Mouse (Mus musculus) adrenal gland, adult 18-20 months (tissue): ENCODE data around the gene Acad9. TPM values are rescaled to one million over a fixed set of nuclear protein-coding genes. Genes with fewer than 3 reads are reported as not detected.

Experiments
- DNase-seq, 2 experiments: peaks; one replicate each; pipeline ENCODE4 v3.0.0; 2021 to 2022; ENCODE audit warnings: low spot score in 2 of 2
- long read RNA-seq, 2 experiments: library from polyadenylated mRNA; stranded (forward); transcript quantifications; one replicate each; pipeline ENCODE4 v2.0.0; 2021
- total RNA-seq, 2 experiments: library from RNA; stranded (reverse); gene quantifications; 1 replicate in 1 of 2; 2 replicates in 1 of 2; pipeline ENCODE4 v1.2.3; 2021

The Acad9 gene
- total RNA-seq = 10 to 100 TPM; 38.9 to 46.9 TPM
- long read RNA-seq, experiment 1, transcript Acad9-201 (18 exons, 3,930 nt) = major isoform, 63 of 66 reads
- long read RNA-seq, experiment 1, partial matches to known transcripts = 0 of 66 reads
- long read RNA-seq, experiment 1, other reads (novel, unspliced or antisense) = 2 of 66 reads
- long read RNA-seq, experiment 2, transcript Acad9-201 (18 exons, 3,930 nt) = major isoform, 183 of 199 reads
- long read RNA-seq, experiment 2, partial matches to known transcripts = 2 of 199 reads
- long read RNA-seq, experiment 2, other reads (novel, unspliced or antisense) = 14 of 199 reads

- DNase-seq = peak; percentile 93
Observed at GRCm38 (mm10) chr3:36065843-36066651, at the start of gene Acad9. Gene Acad9, plus strand, starts transcription at chr3:36065979.

DNA sequence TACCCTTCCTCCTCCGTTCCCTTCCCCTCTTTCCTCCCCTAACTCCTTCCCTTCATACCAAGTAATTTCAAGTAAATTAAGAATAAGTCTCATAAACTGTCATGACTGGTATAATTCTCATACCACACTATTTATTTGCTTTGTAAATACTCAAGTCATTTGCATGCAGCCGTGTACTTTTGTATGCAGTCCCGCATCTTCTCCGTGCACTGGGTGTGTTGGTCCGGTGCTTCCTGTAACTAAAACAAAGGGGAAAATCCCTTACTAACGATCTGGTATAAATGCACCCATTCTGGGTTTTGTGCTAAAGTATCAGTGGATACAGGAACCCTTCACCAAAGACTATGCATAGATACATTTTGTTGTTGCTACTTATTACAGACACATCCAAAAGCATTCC lies 40.0 kb upstream of the Acad9 start:
- no peak for DNase-seq

DNA sequence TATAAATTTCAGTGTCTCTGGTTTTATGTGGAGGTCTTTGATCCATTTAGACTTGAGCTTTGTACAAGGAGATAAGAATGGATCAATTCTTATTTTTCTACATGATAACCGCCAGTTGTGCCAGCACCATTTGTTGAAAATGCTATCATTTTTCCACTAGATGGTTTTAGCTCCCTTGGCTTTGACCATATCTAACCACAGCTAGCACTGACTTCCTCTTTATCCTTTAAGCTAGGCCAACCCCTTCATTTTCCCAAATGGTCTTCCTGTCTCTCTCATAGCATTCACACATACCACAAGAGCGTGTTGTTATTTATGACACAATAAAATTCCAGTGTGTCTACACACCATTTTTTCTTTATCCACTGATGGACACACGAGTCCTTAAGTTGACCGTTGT lies 35.8 kb upstream of the Acad9 start:
- DNase-seq = no peak

DNA sequence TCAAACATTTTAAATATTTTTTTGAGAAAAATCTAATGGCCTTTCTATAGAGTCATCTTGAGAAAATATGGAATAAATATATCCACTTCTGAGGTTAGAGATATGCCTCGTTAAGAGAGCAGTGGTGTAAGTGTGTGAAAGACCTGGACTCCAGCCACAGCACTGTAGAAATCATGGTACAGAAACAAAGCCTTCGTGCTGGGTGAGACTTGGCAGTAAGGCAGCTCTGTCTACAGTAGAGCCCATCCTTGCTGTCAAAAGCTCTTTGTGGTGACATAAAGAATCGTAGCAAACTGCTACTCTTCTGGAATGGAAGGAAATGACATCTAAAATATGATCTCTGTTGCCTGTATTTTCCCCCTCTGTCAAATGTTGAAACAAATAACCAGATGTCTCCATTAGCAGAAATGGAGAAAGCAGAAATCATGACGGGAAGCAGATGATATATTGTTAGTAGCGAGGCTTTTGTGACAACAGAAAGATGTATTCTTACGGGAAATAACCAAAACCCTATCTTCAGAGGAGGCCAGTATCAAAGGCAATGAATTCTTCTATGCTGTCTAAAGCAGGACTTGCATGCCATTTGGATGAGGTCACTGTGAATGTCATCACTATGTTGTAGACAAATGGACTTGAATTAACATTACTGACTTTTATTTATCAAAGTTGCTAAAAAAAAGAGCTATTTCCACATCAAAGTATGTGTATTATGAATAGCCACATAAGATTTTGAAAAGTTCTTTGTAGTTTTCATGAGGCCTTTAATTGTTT lies 33.9 kb upstream of the Acad9 start:
- DNase-seq = no peak

- no peak for DNase-seq
Observed at GRCm38 (mm10) chr3:36044520-36044919, 21.3 kb upstream of the Acad9 start.

GRCm38 (mm10) chr3:36045086-36045485 lies 20.7 kb upstream of the Acad9 start:
- no peak for DNase-seq

- no peak for DNase-seq
Observed at GRCm38 (mm10) chr3:36049106-36049505, 16.7 kb upstream of the Acad9 start.

GRCm38 (mm10) chr3:36053447-36053846 lies 12.3 kb upstream of the Acad9 start, which contains the start of gene Ccdc144b:
Gene Ccdc144b, minus strand, starts transcription at chr3:36053547.
- no peak for DNase-seq

GRCm38 (mm10) chr3:36060096-36060850 lies 5.5 kb upstream of the Acad9 start:
- peak; percentile 53 to 62 for DNase-seq

DNA sequence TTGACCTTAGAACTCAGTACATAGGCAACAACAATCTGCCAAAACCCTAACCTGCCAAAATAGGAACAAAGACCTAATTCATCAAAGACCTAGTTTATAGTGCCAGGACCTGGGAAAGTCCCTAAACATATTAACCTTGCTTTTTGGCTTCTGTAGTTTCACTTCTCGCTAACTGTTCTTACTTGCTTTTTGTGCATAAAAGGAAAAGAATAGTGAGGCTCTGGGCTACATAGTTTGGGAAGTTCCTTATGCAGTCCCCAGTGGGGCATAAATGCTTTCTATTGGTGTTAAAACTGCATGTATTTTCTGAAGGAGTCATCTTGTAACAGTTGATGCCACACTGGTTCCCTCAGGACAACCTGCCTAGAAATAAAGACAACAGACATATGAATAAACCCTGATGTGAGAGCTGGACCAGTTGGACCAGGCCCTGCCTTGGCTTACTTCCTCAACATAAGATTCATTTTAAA lies 1.2 kb upstream of the Acad9 start:
- DNase-seq = no peak

DNA sequence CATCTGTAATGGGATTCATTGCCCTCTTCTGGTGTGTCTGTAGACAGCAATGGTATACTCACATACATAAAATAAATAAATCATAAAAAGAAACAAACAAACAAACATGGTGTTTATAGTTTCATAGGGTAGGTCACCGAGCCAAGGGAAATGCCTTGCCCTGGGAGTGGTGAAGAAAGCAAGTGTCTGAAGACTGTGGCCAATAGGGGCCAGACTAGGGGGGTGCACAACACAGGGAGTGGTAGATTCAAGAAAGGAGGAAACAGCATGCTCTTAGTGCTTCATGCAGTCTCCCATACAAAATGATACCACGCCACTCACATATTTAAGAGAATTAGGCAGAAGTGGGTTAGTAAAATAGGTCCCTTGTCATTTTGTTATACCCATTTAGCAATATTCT lies 613 bp upstream of the Acad9 start:
- DNase-seq = no peak

GRCm38 (mm10) chr3:36067731-36068130 lies 2.0 kb downstream of the Acad9 start:
- no peak for DNase-seq

DNA sequence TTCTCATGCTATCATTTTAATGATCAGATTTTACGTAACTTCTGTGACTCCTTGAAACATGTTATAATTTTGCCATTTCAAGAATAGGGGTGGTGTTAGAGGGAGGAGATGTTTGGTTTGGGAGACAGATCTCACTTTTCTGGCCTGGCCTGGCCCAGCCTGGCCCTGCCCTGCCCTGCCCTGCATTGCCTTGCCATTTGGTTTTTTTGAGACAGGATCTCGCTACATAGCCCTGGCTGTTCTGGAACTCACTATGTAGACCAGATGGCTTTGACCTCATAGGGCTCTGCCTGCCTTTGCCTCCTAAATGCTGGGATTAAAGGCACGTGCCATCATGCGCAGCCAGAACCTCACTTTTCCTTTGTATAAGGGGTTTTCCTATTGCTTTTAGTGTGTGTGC lies 4.7 kb downstream of the Acad9 start:
- no peak for DNase-seq

GRCm38 (mm10) chr3:36071047-36071446 lies 5.3 kb downstream of the Acad9 start:
- DNase-seq = no peak

- DNase-seq = no peak
Observed at GRCm38 (mm10) chr3:36074231-36074630, 8.5 kb downstream of the Acad9 start.

DNA sequence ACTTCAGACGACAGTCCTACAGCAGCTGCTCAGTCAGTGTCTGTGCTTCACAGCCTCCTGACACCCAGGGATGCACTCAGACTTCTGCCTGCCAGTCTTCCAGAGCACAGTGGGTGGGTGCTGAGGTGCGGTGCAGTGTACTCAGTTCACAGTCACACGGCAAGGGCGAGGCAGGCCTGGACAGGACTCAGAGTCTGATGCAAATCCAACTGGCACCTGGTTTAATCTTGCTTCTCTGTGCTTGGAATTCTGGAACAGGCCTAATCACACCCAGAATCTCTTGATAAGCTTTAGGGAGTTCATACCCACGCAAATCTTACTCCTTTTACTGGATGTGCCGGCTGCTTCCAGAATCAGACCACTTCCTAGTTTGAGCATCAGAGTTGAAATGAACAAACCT lies 9.7 kb downstream of the Acad9 start:
- DNase-seq = no peak

DNA sequence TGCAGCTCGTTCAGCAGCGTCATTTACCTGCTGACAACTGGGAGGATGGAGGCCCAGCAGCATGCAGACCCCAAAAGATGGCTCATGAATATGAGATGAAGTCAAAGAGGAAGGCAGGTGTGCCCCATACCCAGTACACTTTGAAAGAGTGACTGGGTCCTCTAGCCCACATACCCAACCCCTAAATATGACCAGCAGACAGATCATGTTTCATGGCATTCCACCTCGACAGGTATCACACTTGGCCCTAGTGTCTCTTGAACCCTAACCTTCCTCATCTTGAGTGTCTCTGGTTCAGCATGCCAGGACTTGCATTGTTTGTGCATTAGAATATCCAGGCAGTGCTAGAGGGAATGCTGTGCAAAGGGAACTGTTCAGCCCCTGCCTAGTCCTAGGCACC lies 11.6 kb downstream of the Acad9 start:
- no peak for DNase-seq

GRCm38 (mm10) chr3:36079886-36080285 lies 14.1 kb downstream of the Acad9 start:
- peak in 1 of 2 experiments; percentile 0 for DNase-seq

GRCm38 (mm10) chr3:36080741-36081140 lies 15.0 kb downstream of the Acad9 start:
- no peak for DNase-seq

- peak in 1 of 2 experiments; percentile 0 for DNase-seq
Observed at GRCm38 (mm10) chr3:36082843-36083242, 17.1 kb downstream of the Acad9 start.

- no peak for DNase-seq
Observed at GRCm38 (mm10) chr3:36083381-36083780, 17.6 kb downstream of the Acad9 start.
